Mouse (Mus musculus): ENCODE data around the gene AI837181. TPM values are rescaled to one million over a fixed set of nuclear protein-coding genes. Genes with fewer than 3 reads are reported as not detected.
"Not testable (repeated sequence)": the region's sequence is repeated elsewhere in the genome, so short reads cannot be mapped to it uniquely, and the experiment has no call there.

AI837181 gene
- polyA plus RNA-seq, 1 experiment from 2014 or later = 19.0 TPM

- not testable (repeated sequence) for DNase-seq; ATAC-seq (ENCODE audit: low read depth); H3K9ac ChIP-seq; H3K27ac ChIP-seq; H3K36me3 ChIP-seq; H3K4me1 ChIP-seq (replicated peaks); H3K9me3 ChIP-seq (replicated peaks); H3K27me3 ChIP-seq; H3K4me3 ChIP-seq (replicated peaks); H3K4me2 ChIP-seq
- 63% methylated on average over 4 of the region's 4 CpGs for whole genome bisulfite sequencing (ENCODE audit: insufficient replicate concordance)
These were observed 23.9 kb upstream of the AI837181 start for GRCm38 (mm10) chr19:5401073-5401472.

- Histone ChIP-seq H3K9ac (no peak within 1 kb of the TSS), H3K36me3 (no peaks in the 10 kb centered on the region), H3K27me3 (no peaks in the 10 kb centered on the region), H3K27ac (no peak within 1 kb of the TSS), H3K9me3 (replicated peaks) (no peaks in the 10 kb centered on the region), H3K4me2 (no peak within 1 kb of the TSS), H3K4me1 (replicated peaks) (peaks cover 9% of the 10 kb centered on the region), H3K4me3 (replicated peaks) (no peak within 1 kb of the TSS)
- DNase-seq (no peak), ATAC-seq (ENCODE audit: low read depth) (no peak)
- 77% methylated on average over 8 of the region's 8 CpGs for WGBS (ENCODE audit: insufficient replicate concordance)
These were observed 22.7 kb upstream of the AI837181 start, which contains the start of gene Tsga10ip for GRCm38 (mm10) chr19:5402293-5402692. Tsga10ip (minus strand) TSS chr19:5402526.

DNA sequence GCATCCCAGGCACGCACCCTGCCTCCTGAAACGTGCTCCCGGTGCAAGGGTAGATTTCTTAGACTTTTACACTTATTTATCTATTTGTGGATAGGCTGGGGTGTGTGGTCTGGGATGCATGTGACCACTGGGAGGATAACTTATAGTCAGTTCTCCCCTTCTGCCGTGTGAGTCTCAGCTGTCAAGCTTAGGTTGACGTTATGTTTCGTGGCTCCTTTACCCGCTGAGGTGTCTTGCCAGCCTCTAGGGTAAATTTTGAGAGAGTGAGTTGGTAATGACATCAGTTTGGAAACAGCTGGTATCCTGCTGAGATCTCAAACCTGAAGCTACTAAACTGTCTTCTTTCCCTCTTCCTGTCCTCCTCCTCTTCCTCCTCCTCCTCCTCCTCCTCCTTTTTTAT lies 19.0 kb upstream of the AI837181 start:
- H3K9ac ChIP-seq = peak overlapping the region; percentile 75
- peak overlapping the region; percentile 74 for H3K4me2 ChIP-seq
- ATAC-seq (ENCODE audit: low read depth) (no peak), DNase-seq (no peak)
- H3K27ac ChIP-seq = peak overlapping the region; percentile 87
- WGBS (ENCODE audit: insufficient replicate concordance) = 28% methylated on average over 7 of the region's 7 CpGs
- H3K27me3 ChIP-seq = no peaks in the 10 kb centered on the region
- H3K36me3 ChIP-seq = 0 out of 2 replicates have a peak, but pooled peaks cover 6% of the 10 kb centered on the region
- no peaks in the 10 kb centered on the region for H3K9me3 ChIP-seq (replicated peaks)
- H3K4me3 ChIP-seq (replicated peaks) = peak overlapping the region; percentile 61
- H3K4me1 ChIP-seq (replicated peaks) = peaks cover 31% of the 10 kb centered on the region

DNA sequence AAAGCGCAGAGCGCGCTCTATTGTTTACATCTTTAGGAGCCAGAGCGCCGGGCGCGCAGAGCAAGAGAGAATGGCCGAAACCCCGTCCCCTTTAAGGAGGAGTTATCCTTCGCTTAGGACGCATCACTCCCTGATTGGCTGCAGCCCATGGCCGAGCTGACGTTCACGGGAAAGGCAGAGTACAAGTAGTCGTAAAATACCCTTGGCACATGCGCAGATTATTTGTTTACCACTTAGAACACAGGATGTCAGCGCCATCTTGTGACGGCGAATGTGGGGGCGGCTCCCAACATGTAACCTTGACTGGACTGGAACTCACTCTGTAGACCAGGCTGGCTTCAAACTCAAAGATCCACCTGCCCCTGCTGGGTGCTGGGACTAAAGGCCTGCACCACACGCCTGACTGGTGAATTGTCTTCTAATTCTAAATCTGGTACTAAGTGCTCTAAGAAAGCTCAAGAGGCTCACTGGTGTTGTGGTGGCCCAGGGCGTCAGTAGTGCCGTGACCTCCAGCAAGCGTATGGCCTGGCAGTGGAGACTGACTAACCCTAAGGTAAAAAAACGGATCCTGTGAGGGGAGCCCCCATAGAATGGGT lies 18.3 kb upstream of the AI837181 start:
- 13% methylated on average over 23 of the region's 25 CpGs for WGBS (ENCODE audit: insufficient replicate concordance)
- H3K27ac ChIP-seq = peak overlapping the region; percentile 98
- H3K27me3 ChIP-seq; H3K9me3 ChIP-seq (replicated peaks); H3K36me3 ChIP-seq: not testable (repeated sequence)
- peak overlapping the region; percentile 91 for H3K9ac ChIP-seq
- peaks cover 31% of the 10 kb centered on the region for H3K4me1 ChIP-seq (replicated peaks)
- H3K4me2 ChIP-seq = peak overlapping the region; percentile 76
- DNase-seq (peak; percentile 54), ATAC-seq (ENCODE audit: low read depth) (peak; percentile 82)
- peak overlapping the region; percentile 75 for H3K4me3 ChIP-seq (replicated peaks)

DNA sequence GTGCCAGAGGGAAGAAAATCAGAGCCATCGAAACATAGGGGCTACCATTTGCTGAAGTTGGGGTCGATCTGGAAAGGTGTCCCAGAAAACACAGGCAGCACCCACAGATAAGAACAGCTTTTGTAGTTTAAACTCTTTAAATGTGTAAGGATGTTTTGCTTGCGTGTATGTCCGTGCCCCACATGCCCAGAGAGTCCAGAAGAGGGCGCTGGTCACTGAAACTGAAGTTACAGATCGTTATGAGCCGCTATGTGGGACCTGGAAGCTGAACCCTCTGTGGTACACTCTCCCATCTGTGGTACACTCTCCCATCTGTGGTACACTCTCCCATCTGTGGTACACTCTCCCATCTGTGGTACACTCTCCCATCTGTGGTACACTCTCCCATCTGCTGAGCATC lies 17.8 kb upstream of the AI837181 start:
- peak; percentile 68 for ATAC-seq (ENCODE audit: low read depth)
- H3K4me3 ChIP-seq (replicated peaks) = peak overlapping the region; percentile 75
- peaks cover 31% of the 10 kb centered on the region for H3K4me1 ChIP-seq (replicated peaks)
- H3K36me3 ChIP-seq = 0 out of 2 replicates have a peak, but pooled peaks cover 6% of the 10 kb centered on the region
- H3K9ac ChIP-seq = peak overlapping the region; percentile 91
- no peaks in the 10 kb centered on the region for H3K27me3 ChIP-seq
- peak; percentile 54 for DNase-seq
- peak overlapping the region; percentile 98 for H3K27ac ChIP-seq
- H3K9me3 ChIP-seq (replicated peaks) = no peaks in the 10 kb centered on the region
- H3K4me2 ChIP-seq = peak overlapping the region; percentile 76
- WGBS (ENCODE audit: insufficient replicate concordance) = 13% methylated on average over 7 of the region's 7 CpGs

- Histone ChIP-seq H3K9me3 (replicated peaks) (no peaks in the 10 kb centered on the region), H3K9ac (peak overlapping the region; percentile 91), H3K36me3 (0 out of 2 replicates have a peak, but pooled peaks cover 6% of the 10 kb centered on the region), H3K4me2 (peak overlapping the region; percentile 76), H3K4me1 (replicated peaks) (peaks cover 31% of the 10 kb centered on the region), H3K27me3 (no peaks in the 10 kb centered on the region), H3K4me3 (replicated peaks) (peak overlapping the region; percentile 75), H3K27ac (peak overlapping the region; percentile 98)
- ATAC-seq (ENCODE audit: low read depth) = no peak
- 78% methylated on average over 13 of the region's 13 CpGs for WGBS (ENCODE audit: insufficient replicate concordance)
- no peak for DNase-seq
These were observed 16.6 kb upstream of the AI837181 start for GRCm38 (mm10) chr19:5408057-5409001.

DNA sequence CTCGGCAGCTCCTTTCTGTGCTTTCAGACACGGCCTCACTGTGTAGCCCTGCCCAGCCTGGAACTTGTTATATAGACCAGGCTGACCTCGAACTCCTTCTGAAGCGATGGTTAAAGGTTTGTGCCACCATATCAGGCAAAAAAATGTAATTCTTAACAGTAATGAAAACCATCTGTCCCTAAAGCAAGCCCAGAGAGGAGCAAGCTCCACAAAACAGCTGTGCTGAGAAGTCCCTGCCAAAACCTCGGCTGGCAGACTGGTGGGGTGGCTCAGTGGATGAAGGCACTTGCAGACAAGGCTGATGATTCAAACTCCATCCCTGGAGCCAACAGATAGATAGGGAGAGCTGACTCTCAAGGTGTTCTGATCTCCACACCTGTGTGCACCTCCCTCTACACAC lies 15.9 kb upstream of the AI837181 start:
- H3K4me1 ChIP-seq (replicated peaks) = peaks cover 31% of the 10 kb centered on the region
- no peak for ATAC-seq (ENCODE audit: low read depth)
- H3K4me3 ChIP-seq (replicated peaks) = 0 out of 2 replicates have a peak overlapping the region, but pooled peaks have one; percentile 10
- H3K36me3 ChIP-seq = 0 out of 2 replicates have a peak, but pooled peaks cover 6% of the 10 kb centered on the region
- no peaks in the 10 kb centered on the region for H3K27me3 ChIP-seq
- H3K9me3 ChIP-seq (replicated peaks) = no peaks in the 10 kb centered on the region
- H3K27ac ChIP-seq = peak overlapping the region; percentile 98; the same call in 1 of the 2 replicates
- H3K4me2 ChIP-seq = no peak overlapping the region
- no peak overlapping the region for H3K9ac ChIP-seq
- 71% methylated on average over 5 of the region's 5 CpGs for WGBS (ENCODE audit: insufficient replicate concordance)
- DNase-seq = no peak

GRCm38 (mm10) chr19:5410641-5411040 lies 14.3 kb upstream of the AI837181 start:
- no peak overlapping the region for H3K27ac ChIP-seq
- WGBS (ENCODE audit: insufficient replicate concordance) = 82% methylated on average over 5 of the region's 5 CpGs

GRCm38 (mm10) chr19:5411961-5412360 lies 13.0 kb upstream of the AI837181 start:
- peaks cover 29% of the 10 kb centered on the region for H3K4me1 ChIP-seq (replicated peaks)
- H3K9ac ChIP-seq = no peak overlapping the region
- H3K4me2 ChIP-seq = no peak overlapping the region
- 71% methylated on average over 5 of the region's 5 CpGs for WGBS (ENCODE audit: insufficient replicate concordance)
- H3K4me3 ChIP-seq (replicated peaks) = no peak overlapping the region
- H3K27ac ChIP-seq = no peak overlapping the region
- DNase-seq = no peak
- ATAC-seq (ENCODE audit: low read depth) = no peak
- H3K36me3 ChIP-seq = 0 out of 2 replicates have a peak, but pooled peaks cover 6% of the 10 kb centered on the region
- H3K27me3 ChIP-seq = no peaks in the 10 kb centered on the region
- H3K9me3 ChIP-seq (replicated peaks) = no peaks in the 10 kb centered on the region

More at GRCm38 (mm10) chr19:5410641-5411040, 14.3 kb upstream of the AI837181 start:
- no peak for ATAC-seq (ENCODE audit: low read depth)
- Histone ChIP-seq H3K4me1 (replicated peaks) (peaks cover 33% of the 10 kb centered on the region), H3K4me3 (replicated peaks) (no peak overlapping the region), H3K9ac (no peak overlapping the region), H3K4me2 (no peak overlapping the region), H3K9me3 (replicated peaks) (no peaks in the 10 kb centered on the region), H3K36me3 (0 out of 2 replicates have a peak, but pooled peaks cover 6% of the 10 kb centered on the region), H3K27me3 (no peaks in the 10 kb centered on the region)
- DNase-seq = no peak

DNA sequence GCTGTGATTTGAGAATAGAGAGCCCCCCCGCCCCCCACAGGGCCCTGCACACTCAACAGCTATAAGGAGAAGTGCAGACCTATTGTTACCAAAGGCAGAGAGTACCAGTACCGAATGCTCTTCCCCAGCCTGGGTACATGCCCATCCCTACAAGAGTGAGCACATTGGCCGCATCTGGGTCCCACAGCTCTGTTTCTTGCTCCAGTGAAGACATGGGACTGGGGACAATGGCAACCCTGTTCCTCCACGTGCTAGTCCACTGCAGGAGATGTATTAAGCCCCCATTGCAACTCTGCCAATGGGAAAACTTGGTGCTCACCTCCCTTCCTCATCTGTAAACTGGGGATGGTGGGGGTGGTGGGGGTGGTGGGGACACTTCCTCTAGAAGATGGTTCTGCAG lies 11.1 kb upstream of the AI837181 start:
- no peak overlapping the region for H3K4me2 ChIP-seq
- peaks cover 12% of the 10 kb centered on the region for H3K4me1 ChIP-seq (replicated peaks)
- 0 out of 2 replicates have a peak, but pooled peaks cover 8% of the 10 kb centered on the region for H3K36me3 ChIP-seq
- WGBS (ENCODE audit: insufficient replicate concordance) = 60% methylated on average over 4 of the region's 4 CpGs
- no peak overlapping the region for H3K4me3 ChIP-seq (replicated peaks)
- H3K9me3 ChIP-seq (replicated peaks) = no peaks in the 10 kb centered on the region
- no peak for ATAC-seq (ENCODE audit: low read depth)
- DNase-seq = no peak
- no peak overlapping the region for H3K27ac ChIP-seq
- H3K9ac ChIP-seq = no peak overlapping the region
- no peaks in the 10 kb centered on the region for H3K27me3 ChIP-seq

- Histone ChIP-seq H3K4me1 (replicated peaks) (peaks cover 9% of the 10 kb centered on the region), H3K4me2 (no peak overlapping the region), H3K27me3 (no peaks in the 10 kb centered on the region), H3K4me3 (replicated peaks) (no peak overlapping the region), H3K36me3 (0 out of 2 replicates have a peak, but pooled peaks cover 5% of the 10 kb centered on the region), H3K9ac (no peak overlapping the region), H3K27ac (no peak overlapping the region), H3K9me3 (replicated peaks) (no peaks in the 10 kb centered on the region)
- DNase-seq (no peak), ATAC-seq (ENCODE audit: low read depth) (no peak)
- WGBS (ENCODE audit: insufficient replicate concordance) = 59% methylated on average over 2 of the region's 2 CpGs
These were observed 10.4 kb upstream of the AI837181 start for GRCm38 (mm10) chr19:5414534-5414957.

Data from liver, embryonic 13.5 days (tissue).